Mouse (Mus musculus): ENCODE results near the gene Creld2. TPM values are rescaled to one million over a fixed set of nuclear protein-coding genes. Genes with fewer than 3 reads are reported as not detected.

Gene Creld2
- polyA plus RNA-seq, 1 experiment from 2014 or later, result 62.4 TPM

- peaks cover 54% of the 10 kb centered on the region for H3K36me3 ChIP-seq
- no peak for ATAC-seq (ENCODE audit: low read depth)
- H3K4me3 ChIP-seq, result no peak overlapping the region
- H3K27me3 ChIP-seq, result no peaks in the 10 kb centered on the region
- H3K9ac ChIP-seq, result no peak overlapping the region
- H3K9me3 ChIP-seq, result no peaks in the 10 kb centered on the region
- H3K4me1 ChIP-seq (replicated peaks), result peaks cover 9% of the 10 kb centered on the region
- 93% methylated on average over 11 of the region's 11 CpGs for WGBS
- H3K27ac ChIP-seq (replicated peaks), result no peak overlapping the region
- no peak overlapping the region for H3K4me2 ChIP-seq
These were observed 4.9 kb upstream of the Creld2 start for GRCm38 (mm10) chr15:88814411-88815047.

- Histone ChIP-seq H3K27ac (replicated peaks) (no peak overlapping the region), H3K9me3 (no peaks in the 10 kb centered on the region), H3K4me2 (no peak overlapping the region), H3K9ac (no peak overlapping the region), H3K36me3 (peaks cover 54% of the 10 kb centered on the region), H3K4me3 (no peak overlapping the region), H3K4me1 (replicated peaks) (peaks cover 13% of the 10 kb centered on the region), H3K27me3 (no peaks in the 10 kb centered on the region)
- no peak for ATAC-seq (ENCODE audit: low read depth)
- 89% methylated on average over 6 of the region's 6 CpGs for whole genome bisulfite sequencing
These were observed 4.2 kb upstream of the Creld2 start for GRCm38 (mm10) chr15:88815196-88815700.

- WGBS, result 1% methylated on average over 23 of the region's 23 CpGs
- H3K9ac ChIP-seq, result peak overlapping the region; percentile 86
- peak overlapping the region; percentile 67; the same call in 1 of the 2 replicates for H3K27ac ChIP-seq (replicated peaks)
- no peak; the same call in 1 of the 2 replicates for ATAC-seq (ENCODE audit: low read depth)
- H3K4me2 ChIP-seq, result peak overlapping the region; percentile 90
- H3K9me3 ChIP-seq, result no peaks in the 10 kb centered on the region
- no peaks in the 10 kb centered on the region for H3K27me3 ChIP-seq
- H3K4me1 ChIP-seq (replicated peaks), result peaks cover 28% of the 10 kb centered on the region
- peak overlapping the region; percentile 92 for H3K4me3 ChIP-seq
- H3K36me3 ChIP-seq, result peaks cover 48% of the 10 kb centered on the region
These were observed 459 bp downstream of the Creld2 start for GRCm38 (mm10) chr15:88819906-88820303.

- peak overlapping the region; percentile 90; the same call in 1 of the 2 replicates for H3K4me2 ChIP-seq
- H3K4me3 ChIP-seq, result no peak overlapping the region
- H3K27me3 ChIP-seq, result no peaks in the 10 kb centered on the region
- 91% methylated on average over 7 of the region's 7 CpGs for WGBS
- peaks cover 47% of the 10 kb centered on the region for H3K36me3 ChIP-seq
- H3K27ac ChIP-seq (replicated peaks), result no peak overlapping the region
- H3K9me3 ChIP-seq, result no peaks in the 10 kb centered on the region
- no peak for ATAC-seq (ENCODE audit: low read depth)
- H3K9ac ChIP-seq, result 0 out of 2 replicates have a peak overlapping the region, but pooled peaks have one; percentile 86
- peaks cover 28% of the 10 kb centered on the region for H3K4me1 ChIP-seq (replicated peaks)
These were observed 2.0 kb downstream of the Creld2 start for GRCm38 (mm10) chr15:88821403-88821802.

- no peaks in the 10 kb centered on the region for H3K9me3 ChIP-seq
- peaks cover 54% of the 10 kb centered on the region for H3K36me3 ChIP-seq
- peaks cover 28% of the 10 kb centered on the region for H3K4me1 ChIP-seq (replicated peaks)
- WGBS, result 96% methylated on average over 7 of the region's 7 CpGs
- no peak overlapping the region for H3K9ac ChIP-seq
- H3K4me3 ChIP-seq, result no peak overlapping the region
- ATAC-seq (ENCODE audit: low read depth), result no peak
- no peaks in the 10 kb centered on the region for H3K27me3 ChIP-seq
- H3K27ac ChIP-seq (replicated peaks), result no peak overlapping the region
- no peak overlapping the region for H3K4me2 ChIP-seq
These were observed 3.1 kb downstream of the Creld2 start for GRCm38 (mm10) chr15:88822513-88822912.

GRCm38 (mm10) chr15:88823376-88823775 is 3.9 kb downstream of the Creld2 start:
- Histone ChIP-seq H3K36me3 (peaks cover 54% of the 10 kb centered on the region), H3K4me1 (replicated peaks) (peaks cover 22% of the 10 kb centered on the region), H3K4me2 (no peak overlapping the region), H3K4me3 (no peak overlapping the region), H3K9me3 (no peaks in the 10 kb centered on the region), H3K27ac (replicated peaks) (no peak overlapping the region), H3K27me3 (no peaks in the 10 kb centered on the region), H3K9ac (no peak overlapping the region)
- WGBS, result 93% methylated on average over 5 of the region's 5 CpGs
- no peak for ATAC-seq (ENCODE audit: low read depth)

- 91% methylated on average over 6 of the region's 6 CpGs for WGBS
- H3K9ac ChIP-seq, result no peak overlapping the region
- ATAC-seq (ENCODE audit: low read depth), result no peak
- peaks cover 46% of the 10 kb centered on the region for H3K36me3 ChIP-seq
- H3K4me2 ChIP-seq, result no peak overlapping the region
- no peaks in the 10 kb centered on the region for H3K27me3 ChIP-seq
- no peak overlapping the region for H3K27ac ChIP-seq (replicated peaks)
- no peak overlapping the region for H3K4me3 ChIP-seq
- no peaks in the 10 kb centered on the region for H3K4me1 ChIP-seq (replicated peaks)
- H3K9me3 ChIP-seq, result no peaks in the 10 kb centered on the region
These were observed 8.0 kb downstream of the Creld2 start for GRCm38 (mm10) chr15:88827466-88827865.

GRCm38 (mm10) chr15:88827991-88828799 is 8.7 kb downstream of the Creld2 start:
- 28% methylated on average over 9 of the region's 9 CpGs for WGBS
- peak; percentile 57 for ATAC-seq (ENCODE audit: low read depth)
- H3K9ac ChIP-seq, result no peak overlapping the region

GRCm38 (mm10) chr15:88828800-88829705 is 9.6 kb downstream of the Creld2 start:
- no peak overlapping the region for H3K4me2 ChIP-seq
- no peak overlapping the region for H3K4me3 ChIP-seq
- H3K9me3 ChIP-seq, result no peaks in the 10 kb centered on the region
- H3K9ac ChIP-seq, result no peak overlapping the region
- peaks cover 30% of the 10 kb centered on the region for H3K36me3 ChIP-seq
- H3K4me1 ChIP-seq (replicated peaks), result no peaks in the 10 kb centered on the region
- H3K27ac ChIP-seq (replicated peaks), result no peak overlapping the region
- no peaks in the 10 kb centered on the region for H3K27me3 ChIP-seq
- ATAC-seq (ENCODE audit: low read depth), result peak; percentile 92
- 59% methylated on average over 17 of the region's 17 CpGs for WGBS

More at GRCm38 (mm10) chr15:88827991-88828799, 8.7 kb downstream of the Creld2 start:
- H3K4me2 ChIP-seq, result no peak overlapping the region
- no peaks in the 10 kb centered on the region for H3K27me3 ChIP-seq
- no peak overlapping the region for H3K4me3 ChIP-seq
- no peaks in the 10 kb centered on the region for H3K9me3 ChIP-seq
- no peak overlapping the region for H3K27ac ChIP-seq (replicated peaks)
- peaks cover 39% of the 10 kb centered on the region for H3K36me3 ChIP-seq
- no peaks in the 10 kb centered on the region for H3K4me1 ChIP-seq (replicated peaks)

- Histone ChIP-seq H3K9me3 (no peaks in the 10 kb centered on the region), H3K9ac (no peak overlapping the region), H3K36me3 (peaks cover 22% of the 10 kb centered on the region), H3K4me3 (no peak overlapping the region), H3K27ac (replicated peaks) (no peak overlapping the region), H3K4me1 (replicated peaks) (no peaks in the 10 kb centered on the region), H3K27me3 (no peaks in the 10 kb centered on the region), H3K4me2 (no peak overlapping the region)
- WGBS, result 76% methylated on average over 6 of the region's 6 CpGs
- ATAC-seq (ENCODE audit: low read depth), result no peak
These were observed 10.5 kb downstream of the Creld2 start for GRCm38 (mm10) chr15:88829791-88830440.

GRCm38 (mm10) chr15:88830696-88831095 is 11.2 kb downstream of the Creld2 start:
- H3K4me1 ChIP-seq (replicated peaks), result no peaks in the 10 kb centered on the region
- H3K9me3 ChIP-seq, result no peaks in the 10 kb centered on the region
- H3K4me3 ChIP-seq, result no peak overlapping the region
- no peak overlapping the region for H3K4me2 ChIP-seq
- H3K27ac ChIP-seq (replicated peaks), result no peak overlapping the region
- ATAC-seq (ENCODE audit: low read depth), result no peak
- H3K9ac ChIP-seq, result no peak overlapping the region
- peaks cover 14% of the 10 kb centered on the region for H3K36me3 ChIP-seq
- no peaks in the 10 kb centered on the region for H3K27me3 ChIP-seq
- WGBS, result 78% methylated on average over 5 of the region's 5 CpGs

Measured in neural tube, embryonic 13.5 days (tissue).